Mouse (Mus musculus): ENCODE measurements around the gene Eps15l1. TPM values are rescaled to one million over a fixed set of nuclear protein-coding genes. Genes with fewer than 3 reads are reported as not detected.

Gene Eps15l1
- 18.9 and 24.4 TPM in 2 replicates for polyA plus RNA-seq (2015; fragmentation: Nextera tagmentation; extraction: Ambion mirVana)

GRCm38 (mm10) chr8:72421362-72422335 is at the start of gene Eps15l1:
Gene Eps15l1, minus strand, starts transcription at chr8:72421460.

DNA sequence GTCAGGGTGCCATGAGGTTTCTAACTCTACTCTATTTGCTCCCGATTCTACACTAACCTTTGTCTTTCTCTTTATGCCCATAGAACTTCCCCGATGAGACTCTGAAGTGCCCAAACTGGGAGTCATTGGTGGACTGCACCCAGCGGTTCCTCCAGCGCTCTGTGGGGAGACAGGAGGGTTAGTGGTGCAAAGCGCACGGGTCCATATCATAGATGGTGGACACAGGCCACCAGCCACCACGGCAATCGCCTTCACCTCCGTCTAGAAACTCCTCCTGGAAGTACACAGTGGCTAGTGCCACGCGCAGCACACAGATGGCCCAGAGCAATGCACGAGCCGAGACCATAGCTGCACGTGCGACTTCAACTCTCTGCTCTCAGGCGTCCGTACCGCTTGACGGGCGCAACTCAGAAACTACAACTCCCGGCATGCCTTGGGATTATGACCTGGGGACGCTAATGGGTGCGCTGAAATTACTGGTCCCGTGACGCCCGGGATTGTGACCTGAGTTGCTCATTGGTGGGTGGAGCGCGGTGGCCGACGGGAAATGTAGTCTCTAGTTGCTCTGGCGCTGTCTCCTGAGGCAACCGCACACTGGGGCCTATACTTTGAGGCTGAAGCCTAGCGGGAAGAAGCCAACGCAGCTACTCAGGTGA is 22.2 kb upstream of the Eps15l1 start, which contains the start of the genes Calr3 and 1700030K09Rik:
Calr3 (minus strand) TSS at position 533 of the 656 bp plus-strand sequence.
1700030K09Rik (plus strand) TSS at position 543 of the 656 bp plus-strand sequence.

DNA sequence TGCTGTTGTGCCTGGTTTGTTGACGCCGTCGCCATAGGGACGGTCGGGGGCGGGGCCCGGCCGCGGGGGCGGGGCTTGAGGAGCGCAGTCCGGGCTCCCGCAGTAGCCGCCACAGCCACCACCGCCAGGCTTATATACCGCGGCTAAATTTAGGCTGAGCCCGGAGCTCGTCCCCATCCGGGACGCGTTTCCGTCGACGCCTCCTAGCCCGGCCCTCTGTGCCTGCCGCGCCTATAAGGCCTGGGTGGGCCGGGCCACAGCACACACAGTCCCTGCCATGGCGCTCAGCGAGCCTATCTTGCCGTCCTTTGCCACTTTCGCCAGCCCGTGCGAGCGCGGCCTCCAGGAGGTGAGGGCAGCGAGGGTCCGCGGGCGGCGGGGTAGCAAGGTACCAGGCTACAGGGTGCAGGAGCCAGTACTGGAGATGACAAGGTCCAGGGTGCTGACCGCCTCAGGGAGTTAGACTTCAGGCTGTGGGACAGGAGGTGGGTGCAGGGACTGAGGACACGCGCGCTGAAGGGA is 102.4 kb downstream of the Eps15l1 start, which contains the start of gene Klf2:
Klf2 (plus strand) TSS at position 233 of the 522 bp plus-strand sequence.

GRCm38 (mm10) chr8:72305210-72305905 is 115.9 kb downstream of the Eps15l1 start, which contains the start of gene Gm10282:
Gene Gm10282, minus strand, starts transcription at chr8:72305260.

Small RNAs within 50 kb of the gene (microRNA-seq; reads per million reads assigned to microRNA genes)
- gene Mir7068 (ENCODE audit: borderline replicate concordance, insufficient number of aligned reads), result not detected

Other genes starting within 250 kb of the Eps15l1 start
- 0.17 and 0.26 TPM in 2 replicates for gene Hsh2d, start 231.8 kb downstream of the Eps15l1 start, polyA plus RNA-seq (2015; fragmentation: Nextera tagmentation; extraction: Ambion mirVana)
- gene Cib3, start 208.6 kb downstream of the Eps15l1 start, polyA plus RNA-seq (2015; fragmentation: Nextera tagmentation; extraction: Ambion mirVana), result 0.17 and 0.25 TPM in 2 replicates
- not detected in 2 replicates for gene Gm11034, start 207.8 kb downstream of the Eps15l1 start, polyA plus RNA-seq (2015; fragmentation: Nextera tagmentation; extraction: Ambion mirVana)
- 81.4 and 84.4 TPM in 2 replicates for gene Fam32a, start 201.7 kb downstream of the Eps15l1 start, polyA plus RNA-seq (2015; fragmentation: Nextera tagmentation; extraction: Ambion mirVana)
- gene Ap1m1, start 181.4 kb downstream of the Eps15l1 start, polyA plus RNA-seq (2015; fragmentation: Nextera tagmentation; extraction: Ambion mirVana), result 77.1 and 78.9 TPM in 2 replicates
- 11.5 and 11.9 TPM in 2 replicates for gene Gm10282, start 116.2 kb downstream of the Eps15l1 start, polyA plus RNA-seq (2015; fragmentation: Nextera tagmentation; extraction: Ambion mirVana)
- gene Klf2, start 102.4 kb downstream of the Eps15l1 start, polyA plus RNA-seq (2015; fragmentation: Nextera tagmentation; extraction: Ambion mirVana), result 23.2 and 28.6 TPM in 2 replicates
- gene Calr3, start 22.4 kb upstream of the Eps15l1 start, polyA plus RNA-seq (2015; fragmentation: Nextera tagmentation; extraction: Ambion mirVana), result 3.6 and 5.1 TPM in 2 replicates
- 8.9 and 9.4 TPM in 2 replicates for gene 1700030K09Rik, start 22.4 kb upstream of the Eps15l1 start, polyA plus RNA-seq (2015; fragmentation: Nextera tagmentation; extraction: Ambion mirVana)
- gene Cherp, start 53.8 kb upstream of the Eps15l1 start, polyA plus RNA-seq (2015; fragmentation: Nextera tagmentation; extraction: Ambion mirVana), result 29.3 and 30.1 TPM in 2 replicates
- 7.9 and 9.8 TPM in 2 replicates for gene Slc35e1, start 71.2 kb upstream of the Eps15l1 start, polyA plus RNA-seq (2015; fragmentation: Nextera tagmentation; extraction: Ambion mirVana)
- gene Med26, start 126.8 kb upstream of the Eps15l1 start, polyA plus RNA-seq (2015; fragmentation: Nextera tagmentation; extraction: Ambion mirVana), result 7.4 and 11.5 TPM in 2 replicates
- 138 TPM in 2 replicates for gene Smim7, start 149.6 kb upstream of the Eps15l1 start, polyA plus RNA-seq (2015; fragmentation: Nextera tagmentation; extraction: Ambion mirVana)
- 21.9 and 28.6 TPM in 2 replicates for gene Tmem38a, start 150.6 kb upstream of the Eps15l1 start, polyA plus RNA-seq (2015; fragmentation: Nextera tagmentation; extraction: Ambion mirVana)
- 0.03 and 0.08 TPM in 2 replicates for gene Nwd1, start 225.3 kb upstream of the Eps15l1 start, polyA plus RNA-seq (2015; fragmentation: Nextera tagmentation; extraction: Ambion mirVana)